Mouse (Mus musculus): ENCODE results near the gene Ptprn2.

GRCm38 (mm10) chr12:116653684-116654083 is 168.2 kb downstream of the Ptprn2 start:
- TF ChIP-seq CTCF (IDR thresholded peaks at IDR 0.05; ENCODE audit: low read depth, low read length) (peak; percentile 76), POLR2A (IDR thresholded peaks at IDR 0.05; ENCODE audit: insufficient read depth, low read length) (no peak), EP300 (IDR thresholded peaks at IDR 0.05; ENCODE audit: insufficient read depth, low read depth, low read length) (no peak)

Data from ES-Bruce4 (cell line).